Mouse (Mus musculus) forebrain, postnatal 0 days (tissue): Measurements from ENCODE around the gene Lpar5. TPM values are rescaled to one million over a fixed set of nuclear protein-coding genes. Genes with fewer than 3 reads are reported as not detected.

Experiments
- ATAC-seq: fragments of 200-750 bp; cut with Nextera tagmentation; 2 replicates; pipeline ENCODE4 v1.8.0; 2017; ENCODE audit warnings: mild to moderate bottlenecking, moderate library complexity
- DNase-seq: peaks from one replicate; pipeline ENCODE4 v3.0.0-alpha.2; 2015
- H3K27ac ChIP-seq: fragments of 300-500 bp; sonication (generic); 2 replicates; pipeline ENCODE4 v1.5.1; 2014; ENCODE audit warnings: low read depth, mild to moderate bottlenecking, antibody characterized with exemption, low read length, moderate library complexity, mixed read lengths
- H3K27me3 ChIP-seq: fragments of 300-500 bp; sonication (generic); 2 replicates; pipeline ENCODE4 v1.6.1; 2014; ENCODE audit warnings: mild to moderate bottlenecking, low read length, mixed read lengths; ENCODE audit not compliant: insufficient read depth
- H3K36me3 ChIP-seq: fragments of 300-500 bp; sonication (generic); 2 replicates; pipeline ENCODE4 v1.6.1; 2014; ENCODE audit warnings: mild to moderate bottlenecking, moderate library complexity; ENCODE audit not compliant: insufficient read depth
- H3K4me1 ChIP-seq: fragments of 300-500 bp; sonication (generic); 2 replicates; pipeline ENCODE4 v1.6.1; 2014; ENCODE audit warnings: antibody characterized with exemption; ENCODE audit not compliant: insufficient read depth
- H3K4me2 ChIP-seq: fragments of 300-500 bp; sonication (generic); 2 replicates; pipeline ENCODE4 v1.6.1; 2014; ENCODE audit warnings: low read depth, mild to moderate bottlenecking, moderate library complexity
- H3K4me3 ChIP-seq: fragments of 300-500 bp; sonication (generic); 2 replicates; pipeline ENCODE4 v1.5.1; 2014; ENCODE audit warnings: low read depth, low read length, mixed read lengths
- H3K9ac ChIP-seq: fragments of 300-500 bp; sonication (generic); 2 replicates; pipeline ENCODE4 v1.6.1; 2014; ENCODE audit warnings: mild to moderate bottlenecking
- H3K9me3 ChIP-seq: fragments of 300-500 bp; sonication (generic); 2 replicates; pipeline ENCODE4 v1.6.1; 2016; ENCODE audit warnings: low read length
- CTCF ChIP-seq: sonication (generic); IDR thresholded peaks from 2 replicates; pipeline ENCODE4 v1.5.1; 2016; ENCODE audit warnings: antibody characterized with exemption, control low read depth, low read depth
- WGBS: fragments of 180-500 bp; shearing (Covaris S2); extraction: QIAGEN DNeasy Blood & Tissue Kit; methylation state at CpG from one replicate; pipeline ENCODE4 v1.1.7; 2014; 5-methylcytosine and 5-hydroxymethylcytosine counted together
- polyA plus RNA-seq: library from polyadenylated mRNA; unstranded; fragments of >200 nt; fragmentation: Nextera tagmentation; extraction: Ambion mirVana; gene quantifications from 2 replicates; pipeline ENCODE4 v1.2.1, GENCODE M21; 2015
- total RNA-seq: library from RNA; depleted of rRNA; stranded (reverse); fragments of >200 nt; gene quantifications from 2 replicates; pipeline ENCODE4 v1.2.3, GENCODE M21; 2014

Lpar5 gene
- total and polyA plus RNA-seq, 2 experiments from 2014 or later: 0.61 to 0.71 TPM

GRCm38 (mm10) chr6:125092372-125092771 lies 24.7 kb downstream of the Lpar5 start:
- no peak overlapping the region for H3K4me2 ChIP-seq
- no peaks in the 10 kb centered on the region for H3K27me3 ChIP-seq
- DNase-seq (no peak), ATAC-seq (no peak)
- WGBS: 89% methylated on average over 5 of the region's 5 CpGs
- no peaks in the 10 kb centered on the region for H3K36me3 ChIP-seq
- TF ChIP-seq CTCF: no peak
- no peaks in the 10 kb centered on the region for H3K9me3 ChIP-seq
- no peak overlapping the region for H3K9ac ChIP-seq
- H3K4me3 ChIP-seq: no peak overlapping the region
- H3K27ac ChIP-seq: no peak overlapping the region
- H3K4me1 ChIP-seq: peaks cover 21% of the 10 kb centered on the region

GRCm38 (mm10) chr6:125094843-125095242 lies 27.1 kb downstream of the Lpar5 start:
- H3K9me3 ChIP-seq: no peaks in the 10 kb centered on the region
- H3K36me3 ChIP-seq: no peaks in the 10 kb centered on the region; the same call in 1 of the 2 replicates
- peaks cover 30% of the 10 kb centered on the region for H3K4me1 ChIP-seq
- H3K27ac ChIP-seq: peak overlapping the region; percentile 91
- H3K27me3 ChIP-seq: no peaks in the 10 kb centered on the region
- 62% methylated on average over 3 of the region's 3 CpGs for WGBS
- H3K9ac ChIP-seq: no peak overlapping the region
- H3K4me2 ChIP-seq: no peak overlapping the region
- DNase-seq: no peak
- no peak overlapping the region for H3K4me3 ChIP-seq
- no peak for TF ChIP-seq CTCF
- no peak for ATAC-seq

- peaks cover 6% of the 10 kb centered on the region for H3K36me3 ChIP-seq
- TF ChIP-seq CTCF: no peak
- no peaks in the 10 kb centered on the region for H3K9me3 ChIP-seq
- peak; percentile 81 for ATAC-seq
- peaks cover 27% of the 10 kb centered on the region for H3K4me1 ChIP-seq
- DNase-seq: peak; percentile 96
- WGBS: 2% methylated on average over 41 of the region's 45 CpGs
- peak within 1 kb of the TSS; percentile 83 for H3K9ac ChIP-seq
- H3K4me2 ChIP-seq: peak within 1 kb of the TSS; percentile 85
- H3K27me3 ChIP-seq: no peaks in the 10 kb centered on the region
- peak within 1 kb of the TSS; percentile 90 for H3K4me3 ChIP-seq
- H3K27ac ChIP-seq: peak within 1 kb of the TSS; percentile 91
Observed at GRCm38 (mm10) chr6:125095391-125096278, 27.9 kb downstream of the Lpar5 start, which contains the start of gene Chd4. Chd4 (plus strand) TSS chr6:125095981.

GRCm38 (mm10) chr6:125096279-125096596 lies 28.5 kb downstream of the Lpar5 start:
- Histone ChIP-seq H3K4me1 (peaks cover 27% of the 10 kb centered on the region), H3K9me3 (no peaks in the 10 kb centered on the region), H3K27ac (peak overlapping the region; percentile 91), H3K4me3 (peak overlapping the region; percentile 90), H3K27me3 (no peaks in the 10 kb centered on the region), H3K4me2 (peak overlapping the region; percentile 85), H3K36me3 (peaks cover 12% of the 10 kb centered on the region), H3K9ac (peak overlapping the region; percentile 83)
- WGBS: 1% methylated on average over 23 of the region's 32 CpGs
- DNase-seq (no peak), ATAC-seq (peak; percentile 16; the same call in 1 of the 2 replicates)
- TF ChIP-seq CTCF: no peak

GRCm38 (mm10) chr6:125096597-125097345 lies 29.1 kb downstream of the Lpar5 start:
- under 1% methylated on average over 38 of the region's 44 CpGs for WGBS
- peak overlapping the region; percentile 91 for H3K27ac ChIP-seq
- no peaks in the 10 kb centered on the region for H3K9me3 ChIP-seq
- peak overlapping the region; percentile 83 for H3K9ac ChIP-seq
- DNase-seq (peak; percentile 39), ATAC-seq (peak; percentile 30)
- H3K4me2 ChIP-seq: peak overlapping the region; percentile 85
- no peaks in the 10 kb centered on the region for H3K27me3 ChIP-seq
- no peak for TF ChIP-seq CTCF
- H3K36me3 ChIP-seq: peaks cover 17% of the 10 kb centered on the region
- peaks cover 27% of the 10 kb centered on the region for H3K4me1 ChIP-seq
- peak overlapping the region; percentile 90 for H3K4me3 ChIP-seq

- Histone ChIP-seq H3K36me3 (peaks cover 23% of the 10 kb centered on the region), H3K4me3 (peak overlapping the region; percentile 90), H3K9me3 (no peaks in the 10 kb centered on the region), H3K27me3 (no peaks in the 10 kb centered on the region), H3K4me2 (peak overlapping the region; percentile 85), H3K27ac (peak overlapping the region; percentile 91; the same call in 1 of the 2 replicates), H3K9ac (peak overlapping the region; percentile 83), H3K4me1 (peaks cover 27% of the 10 kb centered on the region)
- under 1% methylated on average over 12 of the region's 12 CpGs for WGBS
- DNase-seq: peak; percentile 38
- peak; percentile 28 for ATAC-seq
- TF ChIP-seq CTCF: no peak
Observed at GRCm38 (mm10) chr6:125097346-125097689, 29.6 kb downstream of the Lpar5 start.
